Mouse (Mus musculus) embryonic fibroblast, embryonic 13.5 days (primary cell): ENCODE measurements around the gene Fbxl21. TPM values are rescaled to one million over a fixed set of nuclear protein-coding genes. Genes with fewer than 3 reads are reported as not detected.

Experiments used
- H3K27ac ChIP-seq: 2 replicates; pipeline ENCODE4 v1.5.1; 2012; ENCODE audit warnings: low read length, control low read depth, inconsistent platforms; ENCODE audit not compliant: insufficient read depth
- H3K4me1 ChIP-seq: 2 replicates; pipeline ENCODE4 v1.6.1; 2011; ENCODE audit warnings: low read length; ENCODE audit not compliant: control insufficient read depth, insufficient read depth
- H3K4me3 ChIP-seq: 2 replicates; pipeline ENCODE4 v1.5.1; 2011; ENCODE audit warnings: mild to moderate bottlenecking, control low read depth, low read length; ENCODE audit not compliant: insufficient read depth
- CTCF ChIP-seq: IDR thresholded peaks from 2 replicates; pipeline ENCODE4 v1.5.1; 2011; ENCODE audit warnings: mild to moderate bottlenecking, control low read depth, low read length, moderate library complexity, borderline replicate concordance; ENCODE audit not compliant: insufficient read depth
- POLR2A ChIP-seq: IDR thresholded peaks from 2 replicates; pipeline ENCODE4 v1.6.1; 2011; ENCODE audit warnings: low read depth, mild to moderate bottlenecking, control low read depth, low read length, moderate library complexity
- polyA plus RNA-seq: library from polyadenylated mRNA; stranded (reverse); fragments of >200 nt; gene quantifications from 2 replicates; pipeline ENCODE4 v1.2.4, GENCODE M21; 2011; ENCODE audit warnings: low read depth; ENCODE audit not compliant: missing spikeins, insufficient read length

Gene Fbxl21
- polyA plus RNA-seq, 1 experiment = 3.0 TPM

GRCm38 (mm10) chr13:56529031-56529430, 6.8 kb downstream of the Fbxl21 start:
- TF ChIP-seq POLR2A = no peak
- H3K4me3 ChIP-seq = no peak overlapping the region
- H3K27ac ChIP-seq = no peak overlapping the region
- H3K4me1 ChIP-seq = no peaks in the 10 kb centered on the region

DNA sequence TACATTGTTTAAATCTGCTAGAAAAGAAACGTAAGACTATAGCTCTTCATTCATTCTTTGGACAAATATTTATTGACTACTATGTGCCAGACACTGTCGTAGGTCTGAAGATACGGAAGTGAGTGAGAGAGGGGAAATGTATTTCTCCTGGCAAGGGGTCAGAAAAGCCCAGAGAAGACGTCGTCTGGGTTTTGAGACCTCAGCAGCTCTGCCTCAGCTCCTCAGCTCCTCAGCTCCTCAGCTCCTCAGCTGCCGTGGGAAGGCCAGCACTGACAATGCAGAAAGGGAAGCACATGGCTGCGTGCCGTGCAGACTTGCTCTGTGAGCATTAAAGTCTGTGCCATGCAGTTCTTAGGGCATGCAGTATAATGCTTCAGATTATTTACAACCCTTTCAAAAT, 7.4 kb downstream of the Fbxl21 start:
- Histone ChIP-seq H3K27ac (no peak overlapping the region), H3K4me3 (no peak overlapping the region), H3K4me1 (no peaks in the 10 kb centered on the region)
- TF ChIP-seq CTCF (no peak), POLR2A (no peak)

- TF ChIP-seq CTCF = no peak
- TF ChIP-seq POLR2A = no peak
- no peaks in the 10 kb centered on the region for H3K4me1 ChIP-seq
- H3K4me3 ChIP-seq = no peak overlapping the region
- H3K27ac ChIP-seq = no peak overlapping the region
These were observed 12.7 kb downstream of the Fbxl21 start for GRCm38 (mm10) chr13:56534931-56535330.

DNA sequence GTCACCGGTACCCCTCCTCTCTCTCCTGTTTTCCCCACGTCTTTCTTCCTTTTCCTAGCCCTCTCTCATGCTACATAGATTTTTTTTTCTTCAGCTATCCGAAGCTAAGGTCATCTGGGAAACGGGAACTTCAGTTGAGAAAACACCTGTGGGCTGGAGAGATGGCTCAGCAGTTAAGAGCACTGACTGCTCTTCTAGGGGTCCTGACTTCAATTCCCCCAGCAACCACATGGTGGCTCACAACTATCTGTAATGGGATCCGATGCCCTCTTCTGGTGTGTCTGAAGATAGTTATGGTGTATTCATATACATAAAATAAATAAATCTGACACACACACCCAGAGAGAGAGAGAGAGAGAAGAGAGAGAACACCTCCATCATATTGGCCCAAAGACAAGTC, 13.3 kb downstream of the Fbxl21 start:
- TF ChIP-seq CTCF (no peak), POLR2A (no peak)
- Histone ChIP-seq H3K4me1 (no peaks in the 10 kb centered on the region), H3K4me3 (no peak overlapping the region), H3K27ac (no peak overlapping the region)

DNA sequence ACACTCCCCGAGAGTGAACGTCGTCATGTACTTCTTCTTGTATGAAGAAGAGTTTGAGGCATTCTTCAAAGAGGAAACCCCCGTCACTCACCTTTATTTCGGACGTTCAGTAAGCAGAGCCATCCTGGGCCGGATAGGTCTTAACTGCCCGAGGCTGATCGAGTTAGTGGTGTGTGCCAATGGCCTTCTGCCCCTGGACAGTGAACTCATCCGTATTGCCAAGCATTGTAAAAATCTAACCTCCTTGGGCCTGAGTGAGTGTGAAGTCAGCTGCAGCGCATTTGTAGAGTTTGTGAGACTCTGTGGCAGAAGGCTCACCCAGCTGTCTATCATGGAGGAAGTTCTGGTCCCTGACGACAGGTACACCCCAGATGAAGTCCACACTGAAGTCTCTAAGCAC, 14.8 kb downstream of the Fbxl21 start:
- Histone ChIP-seq H3K4me3 (no peak overlapping the region), H3K27ac (no peak overlapping the region), H3K4me1 (no peaks in the 10 kb centered on the region)
- no peak for TF ChIP-seq POLR2A
- no peak for TF ChIP-seq CTCF

DNA sequence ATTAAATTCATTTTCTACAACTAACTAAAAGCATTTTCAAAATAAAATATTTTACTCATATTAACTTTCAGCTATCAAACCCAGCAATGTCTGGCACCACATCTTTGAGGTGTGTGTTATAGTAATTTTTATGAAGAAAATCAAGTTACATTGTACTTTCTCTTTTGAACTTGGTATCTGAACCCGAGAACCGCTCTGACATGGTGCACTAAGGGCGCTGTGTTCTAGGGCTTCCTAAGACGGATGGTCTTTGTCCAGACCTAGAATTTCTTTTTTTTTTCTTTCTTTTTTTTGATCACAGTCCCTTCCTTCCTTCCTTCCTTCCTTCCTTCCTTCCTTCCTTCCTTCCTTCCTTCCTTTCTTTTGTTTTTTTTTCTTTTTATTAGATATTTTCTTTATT, 17.6 kb downstream of the Fbxl21 start:
- Histone ChIP-seq H3K4me1 (no peaks in the 10 kb centered on the region), H3K27ac (no peak overlapping the region), H3K4me3 (no peak overlapping the region)
- TF ChIP-seq POLR2A = no peak
- no peak for TF ChIP-seq CTCF

- Histone ChIP-seq H3K4me1 (no peaks in the 10 kb centered on the region), H3K27ac (no peak overlapping the region), H3K4me3 (no peak overlapping the region)
- TF ChIP-seq POLR2A = no peak
- TF ChIP-seq CTCF = no peak
These were observed 21.5 kb downstream of the Fbxl21 start for GRCm38 (mm10) chr13:56543805-56544204.

DNA sequence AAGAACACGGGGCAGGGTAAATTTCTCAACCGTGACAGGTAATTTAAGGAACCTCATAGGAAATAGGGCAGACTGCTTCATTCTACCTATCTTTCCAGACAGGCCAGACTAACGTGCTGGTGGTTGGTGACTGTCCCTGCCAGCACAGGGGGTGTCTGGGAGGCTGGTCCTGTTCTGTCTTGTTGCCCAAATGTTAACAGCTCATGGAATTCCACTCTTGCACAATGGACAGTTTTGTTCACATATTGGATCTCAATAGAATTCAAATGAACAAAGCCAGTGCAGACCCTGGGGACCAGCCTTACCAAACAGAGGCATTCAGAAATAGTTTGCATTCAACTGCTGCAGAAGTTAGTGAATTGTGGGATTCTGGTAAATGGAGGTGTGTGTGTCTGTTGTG, 22.7 kb downstream of the Fbxl21 start:
- Histone ChIP-seq H3K4me3 (no peak overlapping the region), H3K4me1 (no peaks in the 10 kb centered on the region), H3K27ac (no peak overlapping the region)
- no peak for TF ChIP-seq POLR2A
- no peak for TF ChIP-seq CTCF

DNA sequence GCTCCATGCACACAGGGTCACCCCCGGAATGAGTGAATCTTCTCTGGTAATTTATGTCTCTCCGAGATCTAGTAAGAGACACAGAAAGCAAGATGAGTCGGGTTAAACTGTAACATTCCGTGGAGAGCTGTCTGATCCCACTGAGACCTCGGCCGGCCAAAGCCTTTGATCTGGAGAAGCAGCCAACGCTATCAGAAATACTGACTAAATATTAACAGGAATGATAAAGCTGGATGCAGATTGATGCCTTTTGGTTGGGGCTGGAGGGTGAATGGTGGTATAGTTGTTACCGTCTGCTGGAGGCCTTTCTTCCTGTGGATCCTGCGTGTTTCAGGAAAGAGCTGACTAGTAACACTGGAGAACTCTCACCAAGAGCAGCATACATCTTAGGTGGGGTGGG, 26.1 kb downstream of the Fbxl21 start, which contains the start of gene Lect2:
TSS of gene Lect2 (minus strand) at position 102 of the 400 bp plus-strand sequence.
- TF ChIP-seq CTCF (no peak), POLR2A (no peak)
- H3K27ac ChIP-seq = no peak within 1 kb of the TSS
- 0 out of 2 replicates have a peak, but pooled peaks cover 3% of the 10 kb centered on the region for H3K4me1 ChIP-seq
- H3K4me3 ChIP-seq = no peak within 1 kb of the TSS

DNA sequence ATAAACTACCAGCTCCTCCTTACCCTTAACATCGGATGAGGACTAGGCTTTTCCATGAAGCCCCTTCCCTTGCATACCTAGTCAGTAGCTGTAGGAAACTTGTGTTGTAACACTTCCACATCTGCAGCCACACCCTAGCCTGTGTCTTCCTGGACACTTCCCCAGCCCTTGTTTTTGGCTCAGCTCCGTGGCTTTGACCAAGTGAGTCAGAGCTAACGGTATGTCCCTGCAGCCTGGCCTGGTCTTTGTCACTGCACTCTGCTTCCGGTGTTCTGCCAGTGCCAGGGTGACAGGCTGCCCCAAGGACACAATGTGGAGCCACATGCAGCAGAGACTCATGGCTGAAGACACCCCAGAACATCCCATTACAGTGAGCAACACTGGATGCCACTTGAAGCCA, 27.1 kb downstream of the Fbxl21 start:
- TF ChIP-seq POLR2A (no peak), CTCF (no peak)
- 0 out of 2 replicates have a peak, but pooled peaks cover 4% of the 10 kb centered on the region for H3K4me1 ChIP-seq
- H3K4me3 ChIP-seq = no peak overlapping the region
- H3K27ac ChIP-seq = no peak overlapping the region

DNA sequence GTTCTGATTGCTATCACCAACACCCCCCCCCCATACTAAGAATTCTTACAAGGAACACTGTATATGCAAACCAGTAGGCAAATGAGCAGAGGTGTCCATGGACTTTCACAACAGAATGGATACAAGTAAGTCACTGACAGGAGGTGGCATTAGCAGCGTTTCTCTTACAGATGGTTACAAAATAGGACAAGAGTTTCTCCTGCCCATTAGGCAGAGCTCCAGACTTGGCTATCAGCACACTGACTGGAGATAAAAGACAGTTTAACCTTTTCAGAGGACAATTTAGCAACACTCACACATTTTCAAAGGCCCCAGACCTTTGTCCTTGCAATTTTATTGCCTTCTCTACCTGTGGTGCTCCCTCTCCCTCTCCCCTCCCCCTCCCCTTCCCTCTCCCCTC, 28.3 kb downstream of the Fbxl21 start:
- TF ChIP-seq POLR2A (no peak), CTCF (no peak)
- Histone ChIP-seq H3K4me1 (0 out of 2 replicates have a peak, but pooled peaks cover 4% of the 10 kb centered on the region), H3K4me3 (no peak overlapping the region)

More for the DNA sequence above, 28.3 kb downstream of the Fbxl21 start:
- H3K27ac ChIP-seq = no peak overlapping the region
